Mouse (Mus musculus) stomach, embryonic 16.5 days (tissue): ENCODE data around the gene Oat. TPM values are rescaled to one million over a fixed set of nuclear protein-coding genes. Genes with fewer than 3 reads are reported as not detected.

ENCODE experiments used
- ATAC-seq: fragments of 200-750 bp; cut with Nextera tagmentation; 2 replicates; pipeline ENCODE4 v1.8.0; 2017; ENCODE audit warnings: moderate number of reproducible peaks, moderate TSS enrichment; ENCODE audit not compliant: insufficient read depth, low FRiP score
- H3K27ac ChIP-seq: fragments of 300-500 bp; sonication (generic); 2 replicates; pipeline ENCODE4 v1.5.1; 2014; ENCODE audit warnings: low read length
- H3K27me3 ChIP-seq: fragments of 300-500 bp; sonication (generic); 2 replicates; pipeline ENCODE4 v1.6.1; 2014; ENCODE audit warnings: low read length, control low read depth, mixed read lengths; ENCODE audit not compliant: control insufficient read depth, insufficient read depth
- H3K36me3 ChIP-seq: fragments of 300-500 bp; sonication (generic); 2 replicates; pipeline ENCODE4 v1.6.1; 2014; ENCODE audit warnings: low read length; ENCODE audit not compliant: control insufficient read depth, insufficient read depth
- H3K4me1 ChIP-seq: fragments of 300-500 bp; sonication (generic); 2 replicates; pipeline ENCODE4 v1.6.1; 2014; ENCODE audit warnings: low read length, control low read depth, mixed read lengths; ENCODE audit not compliant: control insufficient read depth, insufficient read depth
- H3K4me2 ChIP-seq: fragments of 300-500 bp; sonication (generic); 2 replicates; pipeline ENCODE4 v1.6.1; 2014; ENCODE audit warnings: low read depth, low read length, mixed read lengths
- H3K4me3 ChIP-seq: fragments of 300-500 bp; sonication (generic); replicated peaks from 2 replicates; pipeline ENCODE4 v1.5.1; 2014; ENCODE audit warnings: mild to moderate bottlenecking, low read length
- H3K9ac ChIP-seq: fragments of 300-500 bp; sonication (generic); 2 replicates; pipeline ENCODE4 v1.6.1; 2014; ENCODE audit warnings: low read length
- H3K9me3 ChIP-seq: fragments of 300-500 bp; sonication (generic); replicated peaks from 2 replicates; pipeline ENCODE4 v1.6.1; 2016; ENCODE audit warnings: low read length, control low read depth; ENCODE audit not compliant: control insufficient read depth
- WGBS: fragments of 180-500 bp; shearing (Covaris S2); extraction: QIAGEN DNeasy Blood & Tissue Kit; methylation state at CpG from one replicate; pipeline ENCODE4 v1.1.7; 2014; 5-methylcytosine and 5-hydroxymethylcytosine counted together
- polyA plus RNA-seq: library from polyadenylated mRNA; unstranded; fragments of >200 nt; fragmentation: Nextera tagmentation; extraction: Ambion mirVana; gene quantifications from 2 replicates; pipeline ENCODE4 v1.2.1, GENCODE M21; 2015

Oat gene
- polyA plus RNA-seq, 1 experiment from 2014 or later, result 377 TPM

DNA sequence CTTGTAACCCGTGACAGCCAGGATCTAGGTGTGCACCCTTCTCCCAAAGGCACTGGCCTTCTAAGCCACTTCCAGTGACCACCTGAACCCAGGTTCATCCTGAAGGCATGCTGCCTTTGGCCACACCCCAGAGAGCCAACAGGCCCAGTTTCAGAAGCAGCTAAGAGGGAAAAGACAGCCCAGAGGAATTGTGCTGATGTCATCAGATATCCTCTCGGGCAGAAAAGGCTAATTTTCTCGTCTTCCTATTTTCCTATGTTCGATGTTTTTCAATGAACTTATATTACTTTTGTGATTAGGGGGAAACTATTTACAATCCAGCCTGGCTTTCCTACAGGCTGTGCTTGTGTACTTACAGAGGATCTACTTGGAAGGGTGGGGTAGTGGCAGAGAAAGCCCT is 35.6 kb downstream of the Oat start:
- H3K4me1 ChIP-seq, result no peaks in the 10 kb centered on the region
- ATAC-seq, result no peak
- no peak overlapping the region for H3K9ac ChIP-seq
- H3K27ac ChIP-seq, result no peak overlapping the region
- no peak overlapping the region for H3K4me3 ChIP-seq
- no peaks in the 10 kb centered on the region for H3K27me3 ChIP-seq
- H3K9me3 ChIP-seq, result no peaks in the 10 kb centered on the region
- no peak overlapping the region for H3K4me2 ChIP-seq
- WGBS, result 78% methylated on average over 4 of the region's 4 CpGs
- no peaks in the 10 kb centered on the region for H3K36me3 ChIP-seq

DNA sequence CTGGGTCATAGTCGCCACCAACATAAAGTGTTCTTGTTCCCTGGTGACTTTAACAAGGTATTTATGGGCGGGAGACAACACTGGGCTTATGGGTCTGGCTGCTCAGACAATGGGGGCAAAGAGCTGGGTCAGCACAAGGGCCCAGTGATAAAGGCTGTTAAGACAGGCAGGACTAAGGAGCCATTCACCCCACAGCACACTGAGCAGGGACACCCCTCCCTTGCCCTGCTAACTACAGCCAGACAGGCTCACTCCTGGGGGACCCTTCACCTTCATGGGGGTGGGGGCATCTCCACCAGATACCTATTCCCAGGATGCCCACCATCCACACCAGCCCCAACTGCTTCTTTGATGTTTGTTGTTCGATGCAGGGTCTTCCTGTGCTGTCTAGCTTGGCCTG is 47.0 kb downstream of the Oat start:
- Histone ChIP-seq H3K27ac (no peak overlapping the region), H3K9me3 (no peaks in the 10 kb centered on the region), H3K4me2 (no peak overlapping the region), H3K27me3 (no peaks in the 10 kb centered on the region), H3K36me3 (no peaks in the 10 kb centered on the region), H3K4me3 (no peak overlapping the region), H3K4me1 (no peaks in the 10 kb centered on the region), H3K9ac (no peak overlapping the region)
- ATAC-seq, result no peak
- WGBS, result 78% methylated on average over 3 of the region's 3 CpGs

DNA sequence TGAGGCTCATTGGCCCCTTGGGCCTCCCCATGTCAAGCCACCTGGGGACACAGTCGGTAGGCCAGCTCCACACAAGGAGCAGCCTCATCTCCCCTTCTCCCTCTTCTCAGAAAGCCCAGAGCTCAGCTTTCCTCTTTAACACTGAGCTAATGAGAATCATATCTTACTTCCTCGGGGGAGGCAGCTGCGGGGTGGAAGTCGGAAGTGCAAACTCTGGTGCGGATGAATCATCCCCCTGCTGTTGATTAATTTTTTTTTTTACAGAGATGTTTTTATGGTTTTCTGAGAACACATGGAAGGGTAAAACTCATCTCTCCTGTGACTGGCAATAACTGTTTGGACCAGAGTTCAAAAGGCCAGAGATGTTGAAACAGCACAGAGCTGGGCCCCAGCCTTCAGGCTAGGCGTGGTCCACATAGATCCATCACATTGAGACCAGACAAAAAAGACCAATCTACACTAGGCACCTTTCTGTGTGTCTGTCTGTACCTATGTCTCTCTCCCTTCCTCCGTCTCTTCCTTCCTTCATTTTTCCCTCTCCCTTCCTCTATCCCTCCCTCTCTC is 62.7 kb downstream of the Oat start:
- Histone ChIP-seq H3K4me3 (no peak overlapping the region), H3K36me3 (no peaks in the 10 kb centered on the region), H3K9ac (no peak overlapping the region), H3K27me3 (no peaks in the 10 kb centered on the region), H3K4me1 (0 out of 2 replicates have a peak, but pooled peaks cover 2% of the 10 kb centered on the region), H3K27ac (no peak overlapping the region), H3K4me2 (no peak overlapping the region), H3K9me3 (no peaks in the 10 kb centered on the region)
- WGBS, result 56% methylated on average over 7 of the region's 7 CpGs
- no peak for ATAC-seq

DNA sequence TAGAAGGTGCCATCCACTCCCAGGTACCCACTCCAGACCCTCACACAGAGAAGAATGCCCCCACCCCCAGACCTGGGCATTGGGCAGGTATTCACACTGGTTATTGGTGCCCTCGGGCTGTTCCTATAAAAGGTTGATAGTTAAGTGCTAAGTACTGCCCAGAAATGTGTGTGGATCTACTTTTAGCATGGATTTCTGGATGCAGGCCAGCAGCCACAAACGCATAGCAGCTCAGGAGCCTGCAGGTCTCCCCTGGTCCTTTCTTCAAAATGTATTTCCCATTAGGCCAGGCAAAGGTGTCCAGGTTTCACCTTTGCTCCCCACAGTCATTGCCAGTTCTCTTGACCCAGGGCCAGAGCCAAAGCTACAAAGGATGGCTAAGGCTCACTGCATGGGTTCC is 67.1 kb downstream of the Oat start:
- peaks cover 6% of the 10 kb centered on the region; the same call in 1 of the 2 replicates for H3K4me1 ChIP-seq
- no peaks in the 10 kb centered on the region for H3K9me3 ChIP-seq
- no peak for ATAC-seq
- no peak overlapping the region for H3K4me3 ChIP-seq
- no peak overlapping the region for H3K27ac ChIP-seq
- 60% methylated on average over 2 of the region's 2 CpGs for WGBS
- no peaks in the 10 kb centered on the region for H3K27me3 ChIP-seq
- no peak overlapping the region for H3K4me2 ChIP-seq
- H3K36me3 ChIP-seq, result no peaks in the 10 kb centered on the region
- H3K9ac ChIP-seq, result no peak overlapping the region

Other genes with a start within 250 kb of the Oat start
- not detected in 2 replicates for gene Nkx1-2, start 23.2 kb upstream of the Oat start, polyA plus RNA-seq
- 12.7 and 13.5 TPM in 2 replicates for gene Lhpp, start 34.2 kb upstream of the Oat start, polyA plus RNA-seq
- 15.1 and 17.4 TPM in 2 replicates for gene Fam53b, start 237.5 kb upstream of the Oat start, polyA plus RNA-seq